Mouse (Mus musculus) lung, adult 2 months (tissue): ENCODE measurements around the gene Upk3bl.

Experiments
- CTCF ChIP-seq: fragments of 200-500 bp; IDR thresholded peaks from 2 replicates; pipeline ENCODE4 v1.5.1; 2011; ENCODE audit warnings: mild to moderate bottlenecking, low read length, control low read depth; ENCODE audit not compliant: insufficient read depth
- POLR2A ChIP-seq: fragments of 200-500 bp; IDR thresholded peaks from 2 replicates; pipeline ENCODE4 v1.6.1; 2011; ENCODE audit warnings: low read depth, mild to moderate bottlenecking, control low read depth, low read length, borderline replicate concordance; ENCODE audit errors: extremely low read depth

DNA sequence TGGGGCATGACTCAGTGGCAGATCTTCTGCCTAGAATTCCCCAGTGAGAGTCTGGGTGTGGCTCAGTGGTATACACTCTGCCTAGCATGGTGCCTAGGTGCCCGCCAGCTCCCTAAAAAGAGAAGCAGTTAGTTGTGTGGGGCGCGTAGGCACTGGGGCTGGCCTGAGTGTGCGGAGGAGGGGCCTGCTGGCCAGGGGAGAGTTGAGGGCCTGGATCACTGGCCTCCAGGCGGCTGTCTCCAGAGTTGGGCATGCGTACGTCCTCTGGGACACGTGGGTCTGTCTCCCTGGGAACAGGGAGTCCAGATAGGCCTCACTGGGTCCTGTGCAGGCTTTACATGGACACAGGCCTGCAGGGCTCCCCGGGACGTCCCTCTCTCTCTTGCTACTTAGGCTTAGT lies 39.4 kb upstream of the Upk3bl start:
- TF ChIP-seq CTCF = no peak
- TF ChIP-seq POLR2A = no peak
